Mouse (Mus musculus): ENCODE measurements around the gene Gm17349.

DNA sequence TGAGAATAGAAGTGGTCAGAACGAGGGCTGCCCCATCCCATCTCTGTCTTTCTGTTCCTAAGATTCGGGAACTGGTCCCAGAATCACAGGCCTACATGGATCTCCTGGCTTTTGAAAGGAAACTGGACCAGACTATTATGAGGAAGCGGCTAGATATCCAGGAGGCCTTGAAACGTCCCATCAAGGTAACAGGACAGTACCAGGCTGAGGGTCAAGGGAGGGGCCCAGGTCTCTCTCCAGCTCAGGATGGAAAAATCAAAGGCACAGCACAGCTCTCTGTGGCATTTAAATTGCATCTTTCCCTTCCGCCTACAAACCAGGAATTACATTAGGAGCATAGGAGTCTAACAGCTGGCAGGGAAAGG is 1.6 kb downstream of the Gm17349 start:
- no peak for TF ChIP-seq CTCF (IDR thresholded peaks at IDR 0.05; ENCODE audit: insufficient read depth, low read depth, low read length)
- no peak for TF ChIP-seq POLR2A (IDR thresholded peaks at IDR 0.05; ENCODE audit: insufficient read depth, low read depth, low read length)
